ENCODE assay signal across 27 mouse cellular contexts in genomic region chr14:73279096-73279495, GRCm38 (mm10). TPM values are rescaled to one million over a fixed set of nuclear protein-coding genes. Genes with fewer than 3 reads are reported as not detected.
"Had no signal": no experiment of that assay in that cellular context is flagged by ENCODE, and none has a peak within 500 bp of the region (broad histone marks: within the 10 kb centered on the region; RNA-seq: fewer than 3 reads in every experiment).

No protein-coding gene starts in this region.

- ATAC-seq: forebrain, embryonic 13.5 days; forebrain, embryonic 14.5 days; forebrain, embryonic 15.5 days; forebrain, embryonic 16.5 days; forebrain, postnatal 0 days had no signal

- H3K9ac ChIP-seq: embryonic facial prominence, embryonic 12.5 days; embryonic facial prominence, embryonic 13.5 days; embryonic facial prominence, embryonic 15.5 days; forebrain, embryonic 12.5 days; forebrain, embryonic 13.5 days; forebrain, embryonic 15.5 days; forebrain, postnatal 0 days had no signal

- H3K4me1 ChIP-seq: embryonic facial prominence, embryonic 10.5 days; embryonic facial prominence, embryonic 12.5 days; embryonic facial prominence, embryonic 13.5 days; embryonic facial prominence, embryonic 15.5 days; forebrain, embryonic 15.5 days had no signal

- H3K36me3 ChIP-seq: embryonic facial prominence, embryonic 12.5 days; embryonic facial prominence, embryonic 13.5 days; embryonic facial prominence, embryonic 15.5 days; forebrain, embryonic 12.5 days had no signal

- DNase-seq: cerebellum, adult 9-10 months; cerebellum, adult 9-11 months; cerebellum, postnatal 10 days; cerebellum, postnatal 14 days; cerebellum, postnatal 25 days; cerebellum, postnatal 36 days; embryo, embryonic 11 days; forebrain, postnatal 0 days; gastrocnemius, adult 2 months; gastrocnemius, postnatal 10 days; gastrocnemius, postnatal 14 days; gastrocnemius, postnatal 25 days; gastrocnemius, postnatal 36 days; heart, adult 11 months; heart, adult 18-20 months; heart, adult 2 months had no signal

- H3K4me2 ChIP-seq: embryonic facial prominence, embryonic 12.5 days; embryonic facial prominence, embryonic 13.5 days; embryonic facial prominence, embryonic 15.5 days; forebrain, embryonic 12.5 days; forebrain, embryonic 13.5 days; forebrain, embryonic 15.5 days had no signal

- H3K27ac ChIP-seq: embryonic facial prominence, embryonic 10.5 days; embryonic facial prominence, embryonic 12.5 days; embryonic facial prominence, embryonic 13.5 days; embryonic facial prominence, embryonic 15.5 days; forebrain, embryonic 10.5 days; forebrain, embryonic 12.5 days; forebrain, embryonic 13.5 days; forebrain, embryonic 15.5 days; gastrocnemius, adult 2 months; heart, adult 2 months had no signal

- H3K4me3 ChIP-seq: embryonic facial prominence, embryonic 10.5 days; embryonic facial prominence, embryonic 12.5 days; embryonic facial prominence, embryonic 13.5 days; embryonic facial prominence, embryonic 15.5 days; erythroblast, embryonic 14.5 days; forebrain, embryonic 10.5 days; forebrain, embryonic 12.5 days; forebrain, embryonic 13.5 days; forebrain, embryonic 15.5 days; gastrocnemius, adult 2 months; heart, adult 2 months had no signal

- H3K27me3 ChIP-seq: embryonic facial prominence, embryonic 12.5 days; embryonic facial prominence, embryonic 13.5 days; embryonic facial prominence, embryonic 15.5 days; forebrain, embryonic 12.5 days; forebrain, embryonic 13.5 days; forebrain, embryonic 15.5 days had no signal

- H3K9me3 ChIP-seq: embryonic facial prominence, embryonic 10.5 days; embryonic facial prominence, embryonic 12.5 days; embryonic facial prominence, embryonic 13.5 days; embryonic facial prominence, embryonic 15.5 days; forebrain, embryonic 10.5 days; forebrain, embryonic 12.5 days; forebrain, embryonic 13.5 days; forebrain, embryonic 15.5 days had no signal

RNA-seq across cellular contexts. Expression of gene Lpar6, which starts 41.4 kb away (rescaled TPM):
- polyA plus RNA-seq: erythroblast, embryonic 14.5 days had no signal
